Mouse (Mus musculus): ENCODE data around the gene Eftud2.

Gene Eftud2

DNA sequence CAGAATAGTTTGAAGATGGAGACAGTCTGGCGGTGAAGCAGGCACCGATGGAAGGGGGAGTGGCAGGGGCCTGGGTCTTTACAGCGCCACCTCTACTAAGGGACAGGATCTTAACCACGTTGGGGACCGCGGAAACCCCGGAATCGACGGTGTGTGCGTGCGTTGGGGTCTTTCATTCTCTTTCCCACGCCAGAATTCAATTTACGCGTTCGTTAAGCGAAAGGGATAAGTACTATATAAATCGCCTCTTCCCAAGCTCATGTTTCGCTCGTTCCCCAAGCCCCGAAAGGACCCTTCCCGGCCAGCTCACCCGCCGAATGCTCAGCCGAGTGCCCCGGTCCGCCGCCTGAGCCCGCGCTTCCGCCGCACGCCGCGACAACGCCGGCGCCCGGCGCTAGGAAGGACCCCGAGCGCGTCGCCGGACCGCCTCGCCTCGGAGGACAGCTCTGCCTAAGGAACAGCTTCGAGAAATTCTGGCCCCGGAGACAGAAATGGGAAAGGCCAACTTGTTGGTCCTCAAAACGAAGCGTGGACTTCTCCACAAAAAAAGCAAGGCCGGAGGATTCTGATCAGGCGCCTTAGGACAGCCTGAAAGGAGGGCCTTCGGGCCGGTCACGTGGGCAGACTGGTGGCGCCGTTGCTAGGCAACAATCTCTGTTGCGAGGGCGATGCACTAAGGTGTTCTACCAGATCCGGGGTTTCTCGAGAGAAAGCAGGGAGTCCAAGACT, at the start of gene Eftud2, which contains the start of gene Ccdc103:
TSS of gene Eftud2 (minus strand) at position 401 of the 729 bp plus-strand sequence.
TSS of gene Ccdc103 (plus strand) at position 620 of the 729 bp plus-strand sequence.
- peak; percentile 94 for DNase-seq (ENCODE audit: low spot score)

DNA sequence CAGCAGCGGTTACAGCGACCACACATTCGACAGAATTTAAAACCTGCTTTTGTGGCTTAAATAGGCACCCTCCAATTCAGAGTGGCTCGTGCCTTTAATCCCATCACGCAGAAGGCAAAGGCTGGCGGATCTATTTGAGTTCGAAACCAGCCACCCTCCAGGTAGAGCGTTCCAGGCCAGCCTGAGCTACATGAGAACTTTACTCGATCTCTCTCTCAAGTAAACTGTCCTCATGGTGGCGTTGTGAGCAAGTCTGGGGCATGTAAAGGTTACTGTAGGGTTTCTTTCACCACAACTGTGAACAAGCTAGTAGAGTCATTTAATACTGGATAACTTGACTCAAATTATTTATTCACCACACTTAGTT, 44.5 kb upstream of the Eftud2 start:
- DNase-seq (ENCODE audit: low spot score) = no peak

DNA sequence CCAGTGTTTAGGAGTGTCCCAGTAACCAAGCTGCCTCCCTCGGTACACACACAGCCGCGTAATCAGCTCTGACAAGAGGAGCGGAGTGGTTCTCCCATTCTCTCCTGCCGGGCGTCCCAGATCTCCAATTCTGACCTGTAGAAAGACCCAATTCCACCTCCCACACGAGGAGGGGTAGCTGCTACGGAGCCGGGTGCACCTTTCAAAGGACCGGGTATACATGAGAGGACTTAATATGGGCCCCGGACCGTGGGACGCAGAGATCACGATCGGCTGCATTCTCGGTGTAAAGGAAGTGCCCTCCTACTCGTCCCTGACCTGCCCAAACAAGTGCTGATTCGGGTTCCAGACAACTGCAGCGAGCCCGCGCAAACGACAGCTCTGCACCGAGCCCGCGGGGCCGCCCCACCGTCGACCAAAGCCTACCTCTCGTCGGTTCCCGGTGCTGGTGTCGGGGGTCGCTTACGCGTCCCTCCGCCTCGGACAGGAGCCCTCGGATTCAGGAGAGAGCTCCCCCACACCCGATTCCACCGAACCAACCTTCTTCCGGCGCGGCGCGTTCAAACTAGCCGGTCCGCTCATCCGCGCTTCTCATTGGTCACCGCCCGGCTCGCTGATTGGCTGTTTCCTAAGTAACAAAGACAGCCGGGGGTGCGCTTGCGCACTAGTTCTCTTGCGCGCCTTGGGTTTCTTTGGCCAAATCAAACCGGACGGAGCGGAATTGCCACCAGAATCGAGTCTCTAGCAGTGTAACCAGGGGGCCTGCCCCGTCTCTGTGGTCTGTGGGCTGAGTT, 44.0 kb upstream of the Eftud2 start, which contains the start of gene Kif18b:
TSS of gene Kif18b (minus strand) at position 568 of the 794 bp plus-strand sequence.
- peak; percentile 95 for DNase-seq (ENCODE audit: low spot score)

DNA sequence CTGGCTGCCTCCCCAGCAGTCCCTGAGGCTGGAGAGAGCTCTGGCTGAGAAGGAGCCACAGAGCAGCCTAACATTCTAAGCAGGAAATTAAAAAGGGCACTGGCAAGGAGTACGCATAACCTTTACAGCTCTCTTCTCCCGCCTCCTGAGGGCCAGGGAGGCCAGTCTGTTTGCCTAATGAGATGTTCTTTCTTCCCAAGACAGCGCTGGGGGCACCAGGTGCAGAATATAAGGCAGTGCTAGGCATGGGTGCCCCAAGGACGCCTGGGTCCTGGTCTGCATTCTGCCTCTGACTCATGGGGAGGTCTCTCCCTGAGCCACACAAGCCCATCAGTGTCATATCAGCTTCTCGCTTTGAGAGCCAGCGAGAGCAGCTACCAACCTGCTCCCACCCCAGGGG, 40.7 kb upstream of the Eftud2 start:
- no peak for DNase-seq (ENCODE audit: low spot score)

DNA sequence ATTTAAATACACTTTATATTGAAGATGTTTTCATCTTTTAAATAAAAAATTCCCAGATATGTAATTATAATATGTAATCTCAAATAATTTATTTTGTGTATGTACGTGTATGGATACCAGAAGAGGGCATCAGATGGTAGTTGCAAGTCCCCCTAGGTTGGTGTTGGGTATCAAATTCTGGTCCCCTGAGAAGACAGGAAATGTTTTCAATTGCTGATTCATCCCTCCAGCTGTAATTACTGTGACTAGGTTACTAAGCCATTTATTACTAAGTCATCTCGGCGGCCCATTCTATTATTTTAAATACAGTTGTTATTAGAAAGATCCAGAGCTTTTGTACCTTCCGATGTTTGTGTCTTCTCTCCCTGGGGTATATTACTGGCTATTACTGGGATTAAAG, 37.3 kb upstream of the Eftud2 start:
- DNase-seq (ENCODE audit: low spot score) = no peak

DNA sequence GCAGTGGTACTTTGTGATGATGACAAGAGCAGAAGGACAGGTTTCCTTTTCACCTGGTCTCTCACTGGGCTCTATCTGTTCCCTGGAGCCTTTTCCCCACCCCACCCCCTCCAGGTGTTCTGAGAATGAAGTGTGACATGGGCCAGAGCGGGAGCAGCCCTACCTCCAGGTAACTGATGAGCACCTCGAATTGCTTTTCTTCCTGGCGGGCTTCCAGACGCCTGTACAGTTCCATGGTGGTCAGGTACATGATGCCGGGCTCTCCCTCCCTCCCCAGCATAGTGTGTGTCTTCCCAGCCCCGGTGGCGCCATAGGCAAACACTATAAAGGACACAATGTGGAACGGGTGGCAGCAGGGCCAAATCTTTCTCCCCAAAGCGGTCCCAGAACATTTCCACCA, 34.6 kb upstream of the Eftud2 start:
- DNase-seq (ENCODE audit: low spot score) = no peak

DNA sequence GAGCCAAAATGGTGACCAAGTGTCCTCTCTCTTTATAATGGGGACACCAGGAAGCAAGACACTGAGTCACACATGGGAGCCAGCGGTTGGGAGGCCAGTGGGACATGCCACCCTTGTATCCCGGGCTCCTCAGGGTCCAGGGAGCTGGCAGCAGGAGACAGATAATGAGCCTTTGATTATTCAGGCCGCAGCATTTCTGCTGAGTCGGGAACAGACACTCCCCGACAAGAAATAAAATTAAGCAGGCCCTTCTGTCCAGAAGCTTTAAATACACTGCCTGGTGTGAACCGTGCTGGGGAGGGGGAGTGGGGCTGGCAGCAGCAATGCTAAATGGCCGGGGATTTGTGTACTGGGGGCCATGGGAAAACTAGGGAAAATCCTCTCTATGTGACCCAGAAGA, 30.6 kb upstream of the Eftud2 start:
- DNase-seq (ENCODE audit: low spot score) = no peak

DNA sequence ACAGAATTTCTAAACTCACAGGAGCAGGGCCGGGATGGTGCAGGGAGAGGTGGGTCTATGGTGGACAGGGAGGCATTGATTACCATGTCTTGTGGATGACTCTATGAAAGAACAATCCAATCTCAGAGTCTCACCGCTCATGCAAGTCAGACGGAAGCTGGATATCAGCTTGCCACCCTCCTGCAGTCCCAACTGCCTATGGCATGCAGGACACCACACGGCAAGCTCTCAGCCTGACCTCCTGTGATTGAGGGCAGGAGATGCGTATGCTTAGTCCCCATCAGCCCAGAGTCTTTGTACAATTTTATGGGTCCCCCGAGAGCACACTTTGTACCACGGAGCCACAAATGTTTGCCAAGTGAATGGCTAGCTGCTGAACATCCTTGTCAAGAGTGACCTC, 22.9 kb upstream of the Eftud2 start:
- DNase-seq (ENCODE audit: low spot score) = no peak

DNA sequence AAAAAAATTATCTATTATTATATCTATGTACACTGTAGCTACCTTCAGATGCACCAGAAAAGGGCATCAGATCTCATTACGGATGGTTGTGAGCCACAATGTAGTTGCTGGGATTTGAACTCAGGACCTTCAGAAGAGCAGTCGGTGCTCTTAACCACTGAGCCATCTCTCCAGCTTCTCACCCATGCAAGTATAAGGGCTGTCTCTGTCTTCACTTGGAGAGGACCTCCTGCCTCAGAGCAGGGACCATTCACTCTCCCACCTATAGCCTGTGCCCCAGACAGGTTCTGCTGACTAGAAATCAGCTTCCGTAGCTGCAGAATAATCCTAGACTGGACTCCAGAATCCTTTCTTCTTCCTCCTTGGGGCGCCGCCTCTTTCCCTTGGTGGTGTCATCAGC, 21.3 kb upstream of the Eftud2 start:
- no peak for DNase-seq (ENCODE audit: low spot score)

DNA sequence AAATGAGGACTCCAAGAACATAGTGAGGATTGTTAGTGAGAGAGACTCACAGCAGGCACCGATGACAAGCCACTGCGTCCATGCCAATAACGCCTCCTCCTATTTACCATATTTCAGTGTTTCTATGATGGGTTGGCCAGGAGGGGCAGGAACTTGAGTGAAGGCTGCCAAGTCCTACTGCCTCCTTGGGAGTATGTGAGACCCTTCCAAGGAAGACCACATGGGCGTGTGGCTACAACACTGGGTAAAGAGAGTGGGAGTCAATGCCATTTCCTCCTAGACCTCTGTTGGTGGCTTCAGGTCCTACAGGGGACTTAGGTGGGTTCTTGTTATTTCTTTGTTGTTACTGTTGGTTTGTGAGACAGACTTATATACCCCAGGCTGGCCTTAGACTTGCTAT, 20.4 kb upstream of the Eftud2 start:
- DNase-seq (ENCODE audit: low spot score) = no peak

DNA sequence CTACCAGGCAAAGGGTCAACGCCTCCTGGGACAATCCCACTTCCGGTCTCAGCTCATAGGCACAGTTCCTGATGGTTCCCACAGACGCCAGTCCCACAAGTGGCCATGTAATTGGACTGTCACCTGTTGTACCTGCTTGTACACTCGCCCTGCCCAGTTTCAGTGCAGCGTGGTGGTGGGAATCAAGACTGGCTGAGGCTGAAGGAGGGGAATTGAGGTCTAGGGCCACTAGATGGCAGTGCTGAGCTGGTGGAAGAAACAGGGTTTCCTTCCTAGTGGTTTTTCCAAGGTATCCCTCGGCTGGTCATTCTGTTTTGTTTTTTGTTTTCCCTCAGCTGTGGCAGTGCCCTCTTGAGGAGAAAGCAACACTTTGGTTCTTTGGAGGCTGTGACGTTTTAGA, 20.0 kb upstream of the Eftud2 start, which contains the start of gene Gfap:
TSS of gene Gfap (minus strand) at position 150 of the 400 bp plus-strand sequence.
- peak; percentile 80 for DNase-seq (ENCODE audit: low spot score)

DNA sequence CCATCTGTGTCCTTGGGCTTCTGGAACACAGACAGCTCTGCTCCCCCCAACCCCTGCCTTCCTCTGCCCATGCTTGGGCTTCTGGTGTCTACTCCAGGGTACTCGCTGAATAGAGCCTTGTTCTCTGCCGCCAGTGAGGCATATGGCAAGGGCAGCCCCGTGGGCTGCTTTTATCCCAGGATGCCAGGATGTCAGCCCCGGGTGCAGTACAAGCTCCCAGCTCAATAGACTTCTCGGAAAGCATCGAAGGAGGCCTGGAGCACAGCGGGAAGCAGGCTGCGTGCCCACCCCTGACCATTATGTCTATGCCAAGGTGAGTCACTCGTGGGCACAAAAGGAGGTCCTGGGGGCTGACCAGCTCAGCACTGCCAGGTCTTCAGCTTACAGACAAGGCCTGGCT, 17.6 kb upstream of the Eftud2 start:
- peak; percentile 58 for DNase-seq (ENCODE audit: low spot score)

DNA sequence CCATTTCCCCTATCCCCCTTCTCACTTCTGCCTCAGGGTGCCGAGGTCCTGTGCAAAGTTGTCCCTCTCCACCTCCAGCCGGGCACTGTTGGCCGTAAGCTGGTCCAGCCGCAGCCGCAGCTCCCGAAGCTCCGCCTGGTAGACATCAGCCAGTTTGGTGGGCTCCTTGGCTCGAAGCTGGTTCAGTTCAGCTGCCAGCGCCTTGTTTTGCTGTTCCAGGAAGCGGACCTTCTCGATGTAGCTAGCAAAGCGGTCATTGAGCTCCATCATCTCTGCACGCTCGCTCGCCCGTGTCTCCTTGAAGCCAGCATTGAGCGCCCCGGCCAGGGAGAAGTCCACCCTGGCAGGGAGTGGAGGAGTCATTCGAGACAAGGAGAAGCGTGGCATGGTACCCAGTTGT, 15.9 kb upstream of the Eftud2 start:
- DNase-seq (ENCODE audit: low spot score) = no peak

DNA sequence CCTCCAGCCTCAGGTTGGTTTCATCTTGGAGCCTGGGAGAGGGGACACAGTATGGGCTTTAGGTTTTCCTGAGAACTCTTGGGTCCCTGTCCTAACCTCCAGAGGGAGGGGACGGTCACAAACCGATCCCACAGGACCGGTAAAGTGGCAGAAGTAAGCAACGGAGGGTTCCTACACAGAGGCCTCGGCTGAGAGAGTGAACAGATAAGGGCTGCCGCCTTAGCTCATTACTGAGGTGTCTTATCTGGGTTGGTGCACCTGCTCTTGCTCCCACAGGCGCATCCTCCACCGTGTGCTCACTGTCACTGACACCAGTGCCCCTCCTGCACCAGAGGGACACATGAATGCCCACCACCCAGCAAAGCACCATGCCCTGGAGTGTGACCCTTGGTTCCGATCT, 15.0 kb upstream of the Eftud2 start:
- DNase-seq (ENCODE audit: low spot score) = no peak

DNA sequence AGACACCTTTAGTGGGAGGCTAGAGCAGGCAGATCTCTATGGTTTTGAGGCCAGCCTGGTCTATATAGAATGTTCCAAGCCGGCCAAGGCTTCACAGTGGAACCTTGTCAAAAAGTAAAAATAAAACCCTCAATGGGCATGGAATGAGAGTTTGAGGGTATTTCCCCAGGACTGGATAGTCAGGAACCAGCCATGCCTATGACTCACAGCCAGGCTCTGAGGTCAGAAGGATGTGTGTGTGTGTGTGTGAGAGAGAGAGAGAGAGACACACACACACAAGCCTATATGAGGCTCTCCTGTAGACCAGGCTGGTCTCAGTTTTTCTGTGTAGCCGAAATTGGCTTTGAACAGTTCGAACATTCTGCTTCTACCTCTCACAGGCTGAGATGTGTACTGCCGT, 13.9 kb upstream of the Eftud2 start:
- no peak for DNase-seq (ENCODE audit: low spot score)

DNA sequence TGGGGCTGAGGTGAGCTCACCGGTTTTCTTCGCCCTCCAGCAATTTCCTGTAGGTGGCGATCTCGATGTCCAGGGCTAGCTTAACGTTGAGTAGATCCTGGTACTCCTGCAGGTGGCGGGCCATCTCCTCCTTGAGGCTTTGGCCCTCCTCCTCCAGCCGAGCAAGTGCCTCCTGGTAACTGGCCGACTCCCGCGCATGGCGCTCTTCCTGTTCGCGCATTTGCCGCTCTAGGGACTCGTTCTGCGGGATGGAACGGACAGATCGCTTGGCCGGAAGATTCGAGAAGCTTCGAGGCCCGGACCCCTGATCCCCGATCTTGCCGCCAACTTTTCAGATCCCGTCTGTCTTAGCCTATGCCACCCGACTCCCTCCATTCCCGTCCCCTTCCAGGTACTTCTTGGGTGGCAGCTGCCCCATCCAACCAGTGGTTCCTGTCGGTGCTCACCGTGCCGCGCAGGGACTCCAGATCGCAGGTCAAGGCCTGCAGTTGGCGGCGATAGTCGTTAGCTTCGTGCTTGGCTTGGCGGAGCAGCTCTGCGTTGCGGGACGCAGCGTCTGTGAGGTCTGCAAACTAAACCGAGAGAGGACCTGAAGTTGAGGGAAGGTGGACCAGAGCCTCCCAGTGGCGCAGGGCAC, 12.3 kb upstream of the Eftud2 start:
- peak; percentile 47 for DNase-seq (ENCODE audit: low spot score)

DNA sequence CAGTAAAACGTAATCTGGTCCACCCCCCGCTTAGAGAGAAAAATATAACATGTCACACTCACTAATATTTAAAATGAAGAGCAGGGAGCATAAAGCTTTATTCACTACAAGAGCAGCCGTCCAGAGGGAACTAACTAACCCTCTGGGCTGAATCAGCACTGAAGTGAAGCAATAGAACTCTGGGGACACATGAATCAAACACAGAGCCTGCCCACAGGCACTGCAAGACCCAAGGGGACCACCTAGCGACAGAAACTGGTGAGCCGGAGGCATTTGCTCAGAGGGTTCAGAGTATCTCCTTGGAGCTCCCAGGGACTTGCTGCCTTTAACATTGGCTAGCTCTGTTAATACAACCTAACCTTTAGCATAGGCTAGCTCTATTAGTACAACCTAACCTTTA, 9.3 kb upstream of the Eftud2 start:
- DNase-seq (ENCODE audit: low spot score) = no peak

DNA sequence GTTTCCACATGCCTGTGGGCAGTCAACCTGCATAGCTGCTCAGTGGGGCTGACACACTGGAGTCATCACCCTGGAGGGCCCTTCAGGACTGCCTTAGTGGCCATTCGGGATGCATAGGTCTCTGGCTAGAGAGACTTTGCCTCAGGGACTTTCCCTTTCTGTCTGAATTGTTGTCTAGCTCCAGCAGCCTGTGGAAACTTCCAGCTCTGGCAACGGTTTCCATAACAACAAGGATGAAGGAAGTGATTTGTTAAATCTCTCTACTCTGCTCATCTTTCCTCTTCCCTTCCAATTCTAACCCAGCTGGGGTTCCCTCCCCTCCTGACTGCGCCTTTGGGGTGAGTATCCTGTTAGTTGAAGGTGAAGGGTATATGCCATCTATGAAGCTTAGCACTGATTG, 7.3 kb upstream of the Eftud2 start:
- DNase-seq (ENCODE audit: low spot score) = peak; percentile 50

DNA sequence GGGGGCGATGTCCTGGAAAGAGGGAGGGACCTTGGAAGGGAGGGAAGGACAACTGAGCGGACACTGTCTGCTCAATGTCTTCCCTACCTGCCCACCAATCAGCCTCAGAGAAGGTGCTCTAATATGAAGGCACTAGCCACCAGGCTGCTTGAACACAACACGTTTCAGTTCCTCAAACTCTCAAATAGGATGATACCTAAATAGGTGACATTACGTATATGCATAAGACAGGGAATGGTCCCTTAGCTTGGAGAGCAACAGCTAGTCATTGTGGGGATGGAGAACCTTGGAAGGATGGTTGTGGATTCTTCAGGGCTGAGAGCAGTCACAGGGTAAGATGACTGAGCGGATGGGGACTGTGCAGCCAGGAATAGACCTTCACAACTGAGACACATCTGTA, 6.6 kb upstream of the Eftud2 start:
- no peak for DNase-seq (ENCODE audit: low spot score)

DNA sequence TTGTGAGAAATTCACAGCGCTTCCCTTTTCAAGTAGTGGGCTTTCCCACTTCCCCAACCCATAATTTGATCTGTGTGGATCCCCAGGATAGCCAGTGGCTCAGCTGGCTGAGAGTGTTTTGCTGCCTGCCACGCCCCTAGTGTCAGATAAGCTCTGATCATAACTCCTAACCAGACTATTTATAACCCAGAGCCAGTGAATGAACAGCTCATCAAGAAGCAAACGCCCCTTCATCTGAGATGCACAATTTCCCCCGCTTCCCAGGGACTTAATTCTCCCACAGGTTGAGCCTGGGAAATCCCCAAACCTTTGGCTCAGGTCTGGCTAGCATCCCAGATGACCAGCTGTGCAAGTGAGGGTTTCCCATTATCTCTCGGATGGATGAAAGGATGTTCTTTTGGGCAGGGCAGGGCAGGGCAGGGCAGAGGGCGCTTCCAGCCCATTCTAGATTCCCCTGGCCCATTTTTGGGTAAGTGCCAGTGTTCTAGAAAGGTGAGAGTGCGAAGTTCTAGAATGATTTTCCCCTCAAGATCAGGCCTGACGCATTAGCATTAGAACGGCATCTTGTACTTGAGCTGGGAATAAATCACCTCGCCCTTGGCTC, 3.9 kb upstream of the Eftud2 start, which contains the start of gene Fam187a:
TSS of gene Fam187a (plus strand) at position 554 of the 604 bp plus-strand sequence.
- DNase-seq (ENCODE audit: low spot score) = no peak

DNA sequence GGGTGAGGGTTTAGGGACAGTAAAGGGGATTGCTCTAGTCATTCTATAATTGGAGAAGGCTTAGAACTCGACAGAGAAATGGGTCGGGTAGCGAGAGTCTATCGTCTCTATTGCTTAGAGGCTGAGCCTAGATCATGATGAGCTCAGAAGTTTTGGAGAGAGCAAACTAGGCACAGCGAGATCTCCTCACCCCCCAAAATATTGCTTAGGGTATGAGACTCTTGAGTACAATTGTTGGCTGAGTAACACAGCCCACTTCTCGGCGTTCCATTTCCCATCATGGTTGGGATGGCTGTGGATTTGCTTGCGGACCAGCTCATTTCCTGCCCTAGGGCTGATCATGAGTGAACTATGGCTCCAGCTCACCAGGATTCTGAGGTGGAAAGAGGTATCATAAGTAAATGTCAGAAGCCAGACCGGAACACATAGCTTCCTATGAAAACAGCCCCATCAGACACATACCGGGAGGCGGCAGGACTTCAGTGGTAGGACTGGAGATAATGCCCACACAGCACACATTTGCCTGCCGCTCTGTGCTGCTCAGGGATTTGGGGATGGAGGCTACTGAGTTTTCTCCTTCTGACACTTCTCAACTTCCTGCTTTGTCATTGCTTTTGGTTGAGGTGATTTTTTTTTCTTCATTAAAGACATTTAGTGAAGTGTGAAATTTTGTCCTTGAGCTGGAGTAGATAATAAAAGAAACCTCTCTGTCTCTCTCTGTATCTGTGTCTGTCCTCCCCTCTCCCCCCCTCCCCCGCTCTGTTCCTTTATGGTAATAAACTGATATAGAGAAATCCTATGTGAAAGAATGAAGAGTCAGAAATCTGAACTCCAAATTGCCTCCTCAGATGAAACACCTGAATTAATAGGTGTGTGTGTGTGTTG, 771 bp upstream of the Eftud2 start:
- DNase-seq (ENCODE audit: low spot score) = no peak

All from layer of hippocampus, adult 11-12 months (tissue).